Mouse (Mus musculus) brain, adult 10 weeks (tissue): Measurements from ENCODE around the gene Wipi1. TPM values are rescaled to one million over a fixed set of nuclear protein-coding genes. Genes with fewer than 3 reads are reported as not detected.

ENCODE experiments used
- polyA plus RNA-seq: library from polyadenylated mRNA; stranded (reverse); fragments of 350-450 nt; fragmentation: Illumina TruSeq; extraction: RNeasy Lipid Tissue Mini Kit (QIAGEN cat#74804); gene quantifications from one replicate; pipeline ENCODE4 v1.2.3, GENCODE M21; 2015; ENCODE audit warnings: low read depth, low replicate concordance

Wipi1 gene
- 21.7 TPM for polyA plus RNA-seq

GRCm38 (mm10) chr11:109611303-109612149, at the start of gene Wipi1:
Wipi1 (minus strand) TSS chr11:109611967.

GRCm38 (mm10) chr11:109649206-109649605, 37.4 kb upstream of the Wipi1 start, which contains the start of gene Prkar1a:
Prkar1a (plus strand) TSS chr11:109649405.

Other genes starting within 250 kb of the Wipi1 start
- 28.8 TPM for gene Gna13, start 249.1 kb downstream of the Wipi1 start, polyA plus RNA-seq
- gene 9930022D16Rik, start 198.1 kb downstream of the Wipi1 start, polyA plus RNA-seq, result not detected
- gene Amz2, start 186.0 kb downstream of the Wipi1 start, polyA plus RNA-seq, result 47.2 TPM
- 27.8 TPM for gene Arsg, start 138.6 kb downstream of the Wipi1 start, polyA plus RNA-seq
- gene Slc16a6, start 138.4 kb downstream of the Wipi1 start, polyA plus RNA-seq, result 15.1 TPM
- gene Prkar1a, start 37.4 kb upstream of the Wipi1 start, polyA plus RNA-seq, result 552 TPM
- 11.4 TPM for gene Fam20a, start 110.3 kb upstream of the Wipi1 start, polyA plus RNA-seq
- gene 1700012B07Rik, start 216.1 kb upstream of the Wipi1 start, polyA plus RNA-seq, result not detected